Mouse (Mus musculus): ENCODE data around the gene Nid2.

Nid2 gene

GRCm38 (mm10) chr14:19785797-19786588 lies 34.9 kb downstream of the Nid2 start:
- DNase-seq, result no peak

- DNase-seq, result no peak
Observed at GRCm38 (mm10) chr14:19788443-19788842, 37.4 kb downstream of the Nid2 start.

- DNase-seq, result no peak
Observed at GRCm38 (mm10) chr14:19794881-19795280, 43.8 kb downstream of the Nid2 start.

GRCm38 (mm10) chr14:19796541-19797304 lies 45.7 kb downstream of the Nid2 start:
- no peak for DNase-seq

GRCm38 (mm10) chr14:19800485-19800884 lies 49.4 kb downstream of the Nid2 start:
- no peak for DNase-seq

- DNase-seq, result no peak
Observed at GRCm38 (mm10) chr14:19801474-19802215, 50.6 kb downstream of the Nid2 start.

- DNase-seq, result no peak
Observed at GRCm38 (mm10) chr14:19803222-19803621, 52.2 kb downstream of the Nid2 start.

GRCm38 (mm10) chr14:19803623-19804022 lies 52.6 kb downstream of the Nid2 start:
- DNase-seq, result no peak

- DNase-seq, result no peak
Observed at GRCm38 (mm10) chr14:19807339-19807738, 56.3 kb downstream of the Nid2 start.

- DNase-seq, result no peak
Observed at GRCm38 (mm10) chr14:19807858-19808257, 56.8 kb downstream of the Nid2 start.

GRCm38 (mm10) chr14:19809934-19810333 lies 58.9 kb downstream of the Nid2 start:
- DNase-seq, result no peak

GRCm38 (mm10) chr14:19813061-19813460 lies 62.0 kb downstream of the Nid2 start:
- DNase-seq, result no peak

- peak; percentile 21 to 38 for DNase-seq
Observed at GRCm38 (mm10) chr14:19817949-19818348, 66.9 kb downstream of the Nid2 start.

- no peak for DNase-seq
Observed at GRCm38 (mm10) chr14:19821686-19822085, 70.6 kb downstream of the Nid2 start.

- peak; percentile 82 to 83 for DNase-seq
Observed at GRCm38 (mm10) chr14:19823321-19824142, 72.5 kb downstream of the Nid2 start, which contains the start of gene Rtraf. Gene Rtraf, minus strand, starts transcription at chr14:19823824.

GRCm38 (mm10) chr14:19825481-19825880 lies 74.4 kb downstream of the Nid2 start:
- no peak for DNase-seq

GRCm38 (mm10) chr14:19836289-19836688 lies 85.2 kb downstream of the Nid2 start:
- DNase-seq, result no peak

- peak; percentile 9 to 21 for DNase-seq
Observed at GRCm38 (mm10) chr14:19839600-19840332, 88.7 kb downstream of the Nid2 start.

GRCm38 (mm10) chr14:19853471-19853870 lies 102.4 kb downstream of the Nid2 start:
- DNase-seq, result no peak

GRCm38 (mm10) chr14:19858279-19858678 lies 107.2 kb downstream of the Nid2 start:
- no peak for DNase-seq
